Mouse (Mus musculus): ENCODE measurements around the gene Hist1h2be.

DNA sequence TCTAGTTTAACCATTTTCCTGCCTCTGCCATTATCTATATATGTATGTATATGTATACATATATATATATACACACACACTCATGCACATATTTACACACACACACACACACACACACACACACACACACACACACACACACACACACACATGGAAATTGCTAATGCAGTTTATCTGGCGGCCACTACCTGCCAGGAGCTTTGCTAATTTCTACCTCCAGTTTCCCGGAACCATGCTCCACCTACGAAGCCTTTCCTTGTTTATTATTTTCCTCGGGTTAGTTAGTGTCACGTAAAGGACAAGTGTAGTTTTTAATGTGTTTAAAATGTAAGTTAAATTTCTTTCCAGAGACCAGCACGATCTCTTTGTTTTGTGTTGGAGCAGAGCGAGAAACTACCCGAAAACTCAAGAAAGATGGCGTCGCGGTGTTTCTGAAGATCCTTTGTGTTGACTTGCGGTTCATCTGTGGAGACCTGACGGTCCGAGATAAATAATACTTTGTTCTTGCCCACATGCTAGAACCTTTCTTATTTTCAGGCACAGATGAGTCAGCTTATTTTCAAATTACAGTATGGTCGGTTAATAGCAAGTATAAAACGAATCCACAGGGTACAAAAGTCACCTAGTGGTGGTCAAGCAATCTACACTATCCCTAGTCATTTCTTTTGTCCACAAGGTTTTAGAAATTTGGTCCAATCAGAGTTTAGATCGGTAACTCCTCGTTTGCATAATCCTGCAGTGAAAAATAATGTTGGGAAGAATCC, 58.0 kb downstream of the Hist1h2be start:
- no peak for TF ChIP-seq CTCF (IDR thresholded peaks at IDR 0.05; ENCODE audit: control insufficient read depth, insufficient read depth, low read length)
- TF ChIP-seq POLR2A (IDR thresholded peaks at IDR 0.05; ENCODE audit: borderline replicate concordance, control insufficient read depth, low read depth, low read length) = no peak
